Comparison of ENCODE assay signal across 8 mouse cellular contexts in the genomic region with DNA sequence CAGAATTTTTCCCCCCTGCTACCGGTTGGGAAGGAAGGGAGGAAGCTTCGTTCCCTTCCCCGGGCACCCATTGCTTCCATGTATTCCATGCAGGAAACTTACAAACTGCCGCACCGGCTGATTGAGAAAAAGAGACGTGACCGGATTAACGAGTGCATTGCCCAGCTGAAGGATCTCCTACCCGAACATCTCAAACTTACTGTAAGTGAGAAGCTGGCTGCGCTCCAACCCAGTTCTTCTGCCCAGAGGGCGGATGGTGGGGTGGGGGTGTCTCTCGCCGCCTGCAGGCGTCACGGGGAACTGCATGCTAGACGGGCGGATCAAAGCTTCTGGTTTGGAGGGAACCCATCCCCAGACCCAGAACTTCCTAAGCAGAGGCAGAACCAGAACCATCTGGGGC. TPM values are rescaled to one million over a fixed set of nuclear protein-coding genes. Genes with fewer than 3 reads are reported as not detected.
A peak's percentile ranks its signal among the peaks of the same experiment; 100 is the strongest.
DNase-seq lines count a peak whose midpoint lies in the region; ATAC-seq and TF ChIP-seq lines count a peak whose summit lies in the region.

No protein-coding gene starts in this region.

- 2% methylated on average over 17 of the region's 17 CpGs for WGBS in forebrain, embryonic 11.5 days
- under 1% methylated on average over 17 of the region's 17 CpGs for WGBS in heart, embryonic 16.5 days
- WGBS in liver, embryonic 15.5 days (ENCODE audit: insufficient replicate concordance) = 1% methylated on average over 17 of the region's 17 CpGs
- under 1% methylated on average over 17 of the region's 17 CpGs for WGBS in neural tube, embryonic 11.5 days
- WGBS in stomach, postnatal 0 days = under 1% methylated on average over 17 of the region's 17 CpGs

- TF ChIP-seq POLR2A in brain, embryonic 14.5 days (IDR thresholded peaks at IDR 0.05; ENCODE audit: borderline replicate concordance, extremely low read depth, insufficient read depth, insufficient read length, poor library complexity, severe bottlenecking) = no peak

- H3ac ChIP-seq in C2C12 (ENCODE audit: control insufficient read depth, insufficient read length, low read depth) = peak overlapping the region; percentile 90

- peak overlapping the region; percentile 99 for H3K4me2 ChIP-seq in forebrain, embryonic 11.5 days (ENCODE audit: low read depth, low read length, severe bottlenecking)
- H3K4me2 ChIP-seq in heart, embryonic 16.5 days (ENCODE audit: low read depth, low read length) = peak overlapping the region; percentile 90
- peak overlapping the region; percentile 65 for H3K4me2 ChIP-seq in liver, embryonic 15.5 days
- H3K4me2 ChIP-seq in neural tube, embryonic 11.5 days (ENCODE audit: low read depth) = peak overlapping the region; percentile 92
- peak overlapping the region; percentile 82 for H3K4me2 ChIP-seq in stomach, postnatal 0 days (replicated peaks; ENCODE audit: low read depth)

- peaks cover 31% of the 10 kb centered on the region for H3K36me3 ChIP-seq in C2C12 (ENCODE audit: control insufficient read depth, insufficient read depth)
- no peaks in the 10 kb centered on the region for H3K36me3 ChIP-seq in forebrain, embryonic 11.5 days (ENCODE audit: control insufficient read depth, insufficient read depth, low read length)
- H3K36me3 ChIP-seq in heart, embryonic 16.5 days (ENCODE audit: control insufficient read depth, insufficient read depth) = peaks cover 18% of the 10 kb centered on the region
- peaks cover 14% of the 10 kb centered on the region for H3K36me3 ChIP-seq in liver, embryonic 15.5 days (replicated peaks)
- no peaks in the 10 kb centered on the region for H3K36me3 ChIP-seq in neural tube, embryonic 11.5 days (ENCODE audit: control insufficient read depth, insufficient read depth, low read length)
- H3K36me3 ChIP-seq in stomach, postnatal 0 days (ENCODE audit: control insufficient read depth, insufficient read depth, low read length) = peaks cover 6% of the 10 kb centered on the region; the same call in 1 of the 2 replicates

- peak; percentile 93 for DNase-seq in brain, embryonic 14.5 days (ENCODE audit: low read depth)
- DNase-seq in forebrain, embryonic 11.5 days (ENCODE audit: low spot score) = peak; percentile 90
- DNase-seq in kidney, postnatal 36 days = peak; percentile 93 to 97
- peak; percentile 82 for DNase-seq in neural tube, embryonic 11.5 days (ENCODE audit: low spot score)
- peak; percentile 90 for DNase-seq in stomach, postnatal 0 days (ENCODE audit: low spot score)

- H3K27ac ChIP-seq in forebrain, embryonic 11.5 days (ENCODE audit: low read depth, low read length) = no peak overlapping the region
- H3K27ac ChIP-seq in heart, embryonic 16.5 days (ENCODE audit: low read length) = peak overlapping the region; percentile 100
- H3K27ac ChIP-seq in liver, embryonic 15.5 days (replicated peaks) = peak overlapping the region; percentile 89
- H3K27ac ChIP-seq in neural tube, embryonic 11.5 days (ENCODE audit: low read depth, low read length) = no peak overlapping the region
- peak overlapping the region; percentile 99 for H3K27ac ChIP-seq in stomach, postnatal 0 days (replicated peaks)

- H3K9me3 ChIP-seq in forebrain, embryonic 11.5 days (ENCODE audit: control insufficient read depth, low read length) = no peaks in the 10 kb centered on the region
- H3K9me3 ChIP-seq in heart, embryonic 16.5 days (replicated peaks; ENCODE audit: control insufficient read depth, low read length) = no peaks in the 10 kb centered on the region
- H3K9me3 ChIP-seq in liver, embryonic 15.5 days (replicated peaks) = no peaks in the 10 kb centered on the region
- H3K9me3 ChIP-seq in neural tube, embryonic 11.5 days (ENCODE audit: control insufficient read depth, low read length) = no peaks in the 10 kb centered on the region
- no peaks in the 10 kb centered on the region for H3K9me3 ChIP-seq in stomach, postnatal 0 days (ENCODE audit: control insufficient read depth, low read length)

- H3K27me3 ChIP-seq in C2C12 (ENCODE audit: control insufficient read depth, insufficient read depth, insufficient read length) = no peaks in the 10 kb centered on the region
- peaks cover 4% of the 10 kb centered on the region; the same call in 1 of the 2 replicates for H3K27me3 ChIP-seq in forebrain, embryonic 11.5 days (ENCODE audit: control insufficient read depth, insufficient read depth, low read length)
- H3K27me3 ChIP-seq in heart, embryonic 16.5 days (ENCODE audit: control insufficient read depth, insufficient read depth, low read length) = no peaks in the 10 kb centered on the region
- peaks cover 61% of the 10 kb centered on the region for H3K27me3 ChIP-seq in liver, embryonic 15.5 days
- H3K27me3 ChIP-seq in neural tube, embryonic 11.5 days (ENCODE audit: control insufficient read depth, insufficient read depth, low read length) = peaks cover 10% of the 10 kb centered on the region
- H3K27me3 ChIP-seq in stomach, postnatal 0 days (ENCODE audit: control insufficient read depth, insufficient read depth, low read length) = no peaks in the 10 kb centered on the region

- peaks cover 59% of the 10 kb centered on the region for H3K79me2 ChIP-seq in C2C12 (ENCODE audit: control insufficient read depth, insufficient read depth)

- peak; percentile 70 for TF ChIP-seq CTCF in C2C12 (IDR thresholded peaks at IDR 0.05; ENCODE audit: control insufficient read depth, insufficient read depth, insufficient read length)
- TF ChIP-seq CTCF in brain, embryonic 14.5 days (IDR thresholded peaks at IDR 0.05; ENCODE audit: borderline replicate concordance, extremely low read depth, insufficient read depth, insufficient read length) = peak; percentile 92
- peak; percentile 95 for TF ChIP-seq CTCF in stomach, postnatal 0 days (IDR thresholded peaks at IDR 0.05; ENCODE audit: low read depth)

- peak overlapping the region; percentile 72 for H3K9ac ChIP-seq in forebrain, embryonic 11.5 days (ENCODE audit: low read length)
- H3K9ac ChIP-seq in heart, embryonic 16.5 days (ENCODE audit: low read length) = peak overlapping the region; percentile 94
- peak overlapping the region; percentile 49 for H3K9ac ChIP-seq in liver, embryonic 15.5 days
- H3K9ac ChIP-seq in neural tube, embryonic 11.5 days (ENCODE audit: low read length) = no peak overlapping the region
- peak overlapping the region; percentile 74 for H3K9ac ChIP-seq in stomach, postnatal 0 days (ENCODE audit: low read length)

- no peak for ATAC-seq in forebrain, embryonic 11.5 days (replicated peaks; ENCODE audit: low FRiP score)
- no peak for ATAC-seq in heart, embryonic 16.5 days (replicated peaks; ENCODE audit: extremely low read depth, insufficient read depth, low FRiP score)
- ATAC-seq in liver, embryonic 15.5 days (ENCODE audit: insufficient read depth) = no peak
- no peak for ATAC-seq in neural tube, embryonic 11.5 days (ENCODE audit: insufficient read depth, low FRiP score, low TSS enrichment)
- ATAC-seq in stomach, postnatal 0 days (ENCODE audit: low FRiP score, low TSS enrichment) = no peak

- peaks cover 11% of the 10 kb centered on the region; the same call in 1 of the 2 replicates for H3K4me1 ChIP-seq in forebrain, embryonic 11.5 days (replicated peaks; ENCODE audit: control insufficient read depth, insufficient read depth, low read length)
- peaks cover 35% of the 10 kb centered on the region for H3K4me1 ChIP-seq in heart, embryonic 16.5 days (ENCODE audit: control insufficient read depth, insufficient read depth, low read length)
- H3K4me1 ChIP-seq in liver, embryonic 15.5 days (replicated peaks) = peaks cover 20% of the 10 kb centered on the region
- H3K4me1 ChIP-seq in neural tube, embryonic 11.5 days (ENCODE audit: control insufficient read depth, insufficient read depth, low read length) = peaks cover 6% of the 10 kb centered on the region; the same call in 1 of the 2 replicates
- H3K4me1 ChIP-seq in stomach, postnatal 0 days (replicated peaks; ENCODE audit: control insufficient read depth, insufficient read depth) = no peaks in the 10 kb centered on the region; the same call in 1 of the 2 replicates

- peaks cover 31% of the 10 kb centered on the region for H3K79me3 ChIP-seq in C2C12 (ENCODE audit: low read depth)

- peak overlapping the region; percentile 59 for H3K4me3 ChIP-seq in C2C12 (ENCODE audit: insufficient read depth, poor library complexity, severe bottlenecking)
- peak overlapping the region; percentile 55 for H3K4me3 ChIP-seq in forebrain, embryonic 11.5 days (ENCODE audit: low read depth, low read length)
- H3K4me3 ChIP-seq in heart, embryonic 16.5 days (ENCODE audit: low read length) = peak overlapping the region; percentile 93
- peak overlapping the region; percentile 51 for H3K4me3 ChIP-seq in liver, embryonic 15.5 days (replicated peaks)
- peak overlapping the region; percentile 58 for H3K4me3 ChIP-seq in neural tube, embryonic 11.5 days (ENCODE audit: low read depth, low read length)
- H3K4me3 ChIP-seq in stomach, postnatal 0 days (ENCODE audit: low read depth, low read length) = peak overlapping the region; percentile 72

- no peak for TF ChIP-seq EP300 in stomach, postnatal 0 days (optimal IDR thresholded peaks at IDR 0.05)

TF ChIP-seq in C2C12, 6 proteins besides CTCF, POLR2A, EP300 and RAD21:
- no peak for TF ChIP-seq MYOD1 (IDR thresholded peaks at IDR 0.05; ENCODE audit: control insufficient read depth, insufficient read length, low read depth)
- no peak for TF ChIP-seq USF1 (IDR thresholded peaks at IDR 0.05; ENCODE audit: low read depth)
- no peak for TF ChIP-seq FOSL1 (IDR thresholded peaks at IDR 0.05; ENCODE audit: insufficient read depth, low read length, poor library complexity, severe bottlenecking)
- no peak for TF ChIP-seq MYOG (IDR thresholded peaks at IDR 0.05; ENCODE audit: control insufficient read depth, extremely low read depth, insufficient read length)
- no peak for TF ChIP-seq CEBPB (IDR thresholded peaks at IDR 0.05; ENCODE audit: low read depth)
- no peak for TF ChIP-seq MAX (IDR thresholded peaks at IDR 0.05)

RNA-seq across cellular contexts. Expression of a gene that starts 1.0 kb away (rescaled TPM):
- 15.3 TPM for polyA plus RNA-seq in C2C12 (2012; fragmentation: generic; extraction: Trizol)
- 2.2 and 4.0 TPM in 2 replicates for polyA plus RNA-seq in brain, embryonic 14.5 days (2012; rRNA removed)
- polyA plus RNA-seq in forebrain, embryonic 11.5 days (2014; fragmentation: Nextera tagmentation; extraction: Ambion mirVana) = 5.7 and 6.9 TPM in 2 replicates
- 24.4 and 28.5 TPM in 2 replicates for polyA plus RNA-seq in heart, embryonic 16.5 days (2015; fragmentation: Nextera tagmentation; extraction: Ambion mirVana)
- polyA plus RNA-seq in liver, embryonic 15.5 days (2015; fragmentation: Nextera tagmentation; extraction: Ambion mirVana) = 13.2 and 14.0 TPM in 2 replicates
- 3.7 and 4.2 TPM in 2 replicates for polyA plus RNA-seq in neural tube, embryonic 11.5 days (2014; fragmentation: Nextera tagmentation; extraction: Ambion mirVana)
- 24.8 and 28.7 TPM in 2 replicates for polyA plus RNA-seq in stomach, postnatal 0 days (2015; fragmentation: Nextera tagmentation; extraction: Ambion mirVana)

Comparison
In these comparisons a context has a peak if more than half of its experiments do, and no peak if none do; other contexts are left out.
1. H3K27ac ChIP-seq: peak in heart, embryonic 16.5 days (single experiment), liver, embryonic 15.5 days (single experiment) and stomach, postnatal 0 days (single experiment); none in forebrain, embryonic 11.5 days (single experiment) and neural tube, embryonic 11.5 days (single experiment).
2. Peak in every context shown above with its lines, with median percentiles within 50 percentile points of each other: H3K4me3 ChIP-seq, CTCF ChIP-seq, DNase-seq and H3K4me2 ChIP-seq.